Mouse (Mus musculus) yolk sac, embryonic 10.5 days (tissue): ENCODE data around the gene Arl15.
A peak's percentile ranks its signal among the peaks of the same experiment; 100 is the strongest.
"Not testable (repeated sequence)": the region's sequence is repeated elsewhere in the genome, so short reads cannot be mapped to it uniquely, and the experiment has no call there.

ENCODE experiments used
- DNase-seq: peaks from one replicate; pipeline ENCODE4 v3.0.0-alpha.2; 2017; ENCODE audit warnings: low spot score

Gene Arl15

DNA sequence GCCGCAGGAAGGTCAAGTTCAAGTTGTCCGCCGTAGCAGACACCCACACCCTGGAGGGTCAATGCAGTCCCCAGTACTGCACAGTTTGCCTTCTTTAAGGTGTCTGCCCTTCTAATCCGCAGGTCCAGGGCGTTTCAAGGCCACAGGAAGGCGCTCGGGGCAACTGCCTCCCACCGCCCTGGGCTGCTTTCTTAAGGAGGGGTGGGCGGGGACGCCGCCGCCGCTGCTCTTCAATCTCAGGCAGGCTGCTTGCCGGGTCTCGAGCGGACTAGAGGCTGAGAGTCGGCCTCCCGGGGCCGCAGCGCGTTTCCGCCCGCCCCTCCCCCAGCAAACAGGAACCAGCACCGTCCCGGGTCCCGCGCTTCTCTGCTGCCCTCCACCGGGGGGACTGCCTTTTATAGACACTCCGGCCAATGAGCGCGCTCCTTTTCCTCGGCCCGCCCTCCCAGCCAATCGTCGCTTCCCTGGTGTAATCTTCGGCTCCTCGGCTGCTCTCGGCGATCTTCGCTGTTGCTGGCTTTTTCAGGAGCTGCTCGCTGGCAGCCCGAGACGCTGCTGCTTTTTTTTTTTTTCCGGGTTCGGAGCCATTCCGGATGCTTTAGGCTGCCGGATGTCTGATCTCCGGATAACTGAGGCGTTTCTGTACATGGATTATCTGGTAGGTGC lies at the start of gene Arl15:
TSS of gene Arl15 (plus strand) at position 467 of the 666 bp plus-strand sequence.
- DNase-seq: peak; percentile 99

DNA sequence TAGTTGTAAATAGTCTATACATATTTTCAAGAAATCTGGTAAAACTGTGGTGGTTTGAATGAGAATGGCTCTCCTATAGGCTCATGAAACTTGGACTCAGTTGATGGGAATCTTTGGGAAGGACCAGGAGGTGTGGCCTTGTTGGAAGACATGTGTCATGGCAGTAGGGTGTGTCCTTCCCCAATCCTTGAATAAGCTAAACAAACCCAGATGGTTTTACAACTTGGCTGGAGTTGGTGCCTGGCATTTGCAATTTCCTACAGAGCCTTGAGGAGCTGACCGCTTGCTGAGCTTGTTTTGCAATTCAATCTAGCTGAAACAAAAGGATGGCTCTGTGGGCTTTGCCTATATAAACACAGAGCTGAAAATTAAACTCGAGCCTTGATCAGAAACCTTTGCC lies 49.0 kb upstream of the Arl15 start:
- DNase-seq: no peak

DNA sequence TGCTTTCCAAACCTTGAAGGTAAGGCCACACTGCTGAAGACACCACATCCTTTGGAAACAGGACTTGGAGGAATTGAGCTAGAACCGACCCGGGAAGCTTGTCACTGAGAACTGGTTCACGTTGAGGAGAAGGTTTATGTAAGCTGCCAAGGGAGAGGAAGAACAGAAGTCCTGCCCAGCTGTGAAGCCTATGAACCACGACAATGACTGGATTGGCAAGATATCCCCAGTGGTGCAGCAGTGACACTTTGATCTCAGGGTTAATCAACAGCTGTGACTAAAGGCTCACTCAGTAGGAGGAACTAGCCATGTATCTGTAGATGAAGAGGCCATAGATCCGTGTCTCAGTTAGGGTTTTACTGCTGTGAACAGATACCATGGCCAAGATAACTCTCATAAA lies 43.5 kb upstream of the Arl15 start:
- no peak for DNase-seq

- peak; percentile 60 for DNase-seq
Observed at GRCm38 (mm10) chr13:113754731-113755689, 39.3 kb upstream of the Arl15 start.

DNA sequence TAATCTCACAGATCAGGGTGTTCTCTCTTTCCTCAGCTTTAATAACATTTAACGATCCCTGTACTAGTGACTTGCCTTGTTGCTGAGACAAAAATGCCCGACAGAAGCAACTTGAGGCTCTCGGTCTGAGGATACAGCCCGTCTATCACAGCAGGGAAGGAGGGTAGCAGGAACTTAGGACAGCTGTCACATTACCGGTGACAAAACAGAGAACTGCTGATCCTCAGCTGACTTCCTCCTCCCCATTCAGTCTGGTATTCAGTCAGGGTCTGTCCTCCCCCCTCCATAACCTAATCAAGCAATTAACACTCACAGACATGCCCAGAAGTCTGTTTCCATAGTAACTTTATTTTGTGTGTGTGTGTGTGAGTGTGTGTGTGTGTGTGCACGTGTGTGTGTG lies 38.5 kb upstream of the Arl15 start:
- peak; percentile 23 for DNase-seq

GRCm38 (mm10) chr13:113761717-113762116 lies 32.6 kb upstream of the Arl15 start:
- no peak for DNase-seq

GRCm38 (mm10) chr13:113762766-113763516 lies 31.4 kb upstream of the Arl15 start:
- peak; percentile 21 for DNase-seq

- no peak for DNase-seq
Observed at GRCm38 (mm10) chr13:113765411-113765810, 28.9 kb upstream of the Arl15 start.

GRCm38 (mm10) chr13:113769829-113770228 lies 24.5 kb upstream of the Arl15 start:
- DNase-seq: no peak

DNA sequence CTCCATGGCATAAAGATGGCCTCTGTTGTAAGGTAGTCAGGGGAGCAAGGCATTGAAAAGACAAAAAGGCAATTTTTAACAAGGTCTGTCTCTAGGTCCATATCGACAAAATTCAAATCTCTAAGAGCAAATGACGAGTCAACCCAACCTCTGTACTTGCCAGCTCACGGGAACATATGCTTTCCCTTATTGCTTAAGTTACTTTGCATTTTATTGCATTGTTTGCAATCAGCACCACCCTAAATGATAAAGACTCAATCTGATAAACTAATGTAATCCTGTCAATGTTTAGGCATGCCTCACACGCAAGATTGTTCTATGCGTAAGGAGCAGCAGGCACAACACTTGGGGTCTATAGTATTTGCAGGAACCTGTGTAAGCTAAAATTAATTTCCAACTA lies 24.0 kb upstream of the Arl15 start:
- DNase-seq: no peak

- no peak for DNase-seq
Observed at GRCm38 (mm10) chr13:113771340-113771739, 23.0 kb upstream of the Arl15 start.

DNA sequence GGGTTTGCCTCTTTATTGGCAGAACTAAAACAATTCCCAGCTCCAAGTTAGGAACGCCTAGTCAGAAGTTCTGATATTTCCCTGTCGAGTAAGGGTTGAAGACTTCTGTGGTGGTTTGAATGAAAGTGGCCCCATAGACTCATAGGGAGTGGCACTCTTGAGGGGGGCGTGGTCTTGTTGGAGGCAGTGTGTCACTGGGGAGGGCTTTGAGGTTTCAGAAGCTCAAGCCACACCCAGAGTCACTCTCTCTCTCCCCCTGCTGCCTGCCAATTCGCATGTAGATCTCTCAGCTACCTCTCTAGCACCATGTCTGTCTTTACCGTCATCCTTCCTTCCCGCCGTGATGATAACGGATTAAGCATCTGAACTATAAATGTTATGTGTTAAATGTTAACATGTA lies 19.5 kb upstream of the Arl15 start:
- no peak for DNase-seq

DNA sequence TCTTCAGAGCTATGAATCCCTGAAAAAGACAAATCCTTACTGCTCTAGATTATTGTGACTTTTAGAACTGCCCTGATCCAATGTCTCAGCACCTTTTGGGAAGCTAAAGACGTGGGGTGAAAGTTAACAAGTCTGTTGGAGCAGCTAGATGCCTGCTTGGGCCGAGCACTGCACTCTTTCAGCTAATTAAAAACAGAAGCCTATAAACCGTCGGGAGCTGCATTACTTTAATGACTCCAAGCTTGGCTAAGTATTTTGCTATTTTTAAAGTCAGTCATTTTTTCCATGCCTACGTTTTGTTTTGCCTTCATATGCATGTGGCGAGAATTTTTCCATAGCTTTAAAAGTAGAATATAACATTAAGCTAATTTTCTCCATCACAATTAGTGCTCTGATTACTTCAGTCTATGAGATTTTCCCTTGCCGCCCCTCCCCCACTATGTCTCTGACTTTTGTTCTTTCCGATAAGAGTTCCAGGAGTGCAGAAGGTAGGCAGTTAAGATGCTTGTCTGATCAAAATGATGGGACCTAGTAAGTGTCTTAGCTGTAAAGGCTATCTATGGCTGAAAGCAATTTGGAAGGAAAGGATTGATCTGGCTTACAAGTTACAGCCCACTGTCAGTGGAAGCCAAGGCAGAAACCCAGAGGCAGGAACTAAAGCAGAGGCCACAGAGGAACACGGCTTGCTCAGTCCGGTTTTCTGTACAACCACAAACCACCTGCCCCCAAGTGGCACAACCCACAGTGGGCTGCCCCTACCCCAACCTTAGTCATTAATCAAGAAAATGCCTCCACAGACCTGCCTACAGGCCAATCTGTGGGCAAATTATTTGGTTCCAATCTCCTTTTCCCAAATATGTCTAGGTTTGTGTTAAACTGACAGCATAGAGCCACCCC lies 18.8 kb upstream of the Arl15 start:
- DNase-seq: no peak

- no peak for DNase-seq
Observed at GRCm38 (mm10) chr13:113785803-113786202, 8.5 kb upstream of the Arl15 start.

DNA sequence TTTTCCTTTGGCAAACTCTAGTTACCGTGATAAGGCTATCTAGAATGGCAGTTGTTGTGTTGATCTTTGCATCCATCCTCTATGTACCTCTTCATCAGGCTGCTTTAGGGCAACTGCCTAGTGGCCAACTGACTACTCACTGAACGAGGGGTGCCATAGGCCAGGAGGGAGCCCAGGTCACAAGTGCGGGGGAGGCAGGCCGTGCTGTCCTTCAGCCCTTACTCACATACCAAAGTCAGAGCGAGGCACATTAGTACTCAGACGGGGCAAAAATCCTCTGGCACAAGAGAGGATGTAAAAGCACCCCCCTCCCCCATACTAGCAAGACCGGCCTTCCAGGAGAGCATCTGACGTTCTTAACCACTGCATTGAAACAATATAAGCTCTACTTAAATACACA lies 7.2 kb upstream of the Arl15 start:
- DNase-seq: no peak

DNA sequence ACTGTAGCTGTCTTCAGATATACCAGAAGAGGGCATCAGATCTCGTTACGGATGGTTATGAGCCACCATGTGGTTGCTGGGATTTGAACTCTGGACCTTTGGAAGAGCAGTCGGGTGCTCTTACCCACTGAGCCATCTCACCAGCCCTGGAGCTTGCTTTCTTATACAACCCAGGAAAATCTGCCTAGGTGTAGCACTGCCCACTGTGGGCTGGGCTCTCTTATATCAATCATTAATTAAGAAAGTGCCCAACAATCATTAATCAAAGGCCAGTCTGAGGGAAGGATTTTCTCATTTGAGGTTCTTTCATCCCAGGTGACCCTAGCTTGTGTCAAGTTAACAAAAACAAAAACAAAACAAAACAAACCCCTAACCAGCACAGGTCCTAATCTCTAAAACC lies 4.3 kb upstream of the Arl15 start:
- DNase-seq: not testable (repeated sequence)

- no peak for DNase-seq
Observed at GRCm38 (mm10) chr13:113793637-113794036, 668 bp upstream of the Arl15 start.

DNA sequence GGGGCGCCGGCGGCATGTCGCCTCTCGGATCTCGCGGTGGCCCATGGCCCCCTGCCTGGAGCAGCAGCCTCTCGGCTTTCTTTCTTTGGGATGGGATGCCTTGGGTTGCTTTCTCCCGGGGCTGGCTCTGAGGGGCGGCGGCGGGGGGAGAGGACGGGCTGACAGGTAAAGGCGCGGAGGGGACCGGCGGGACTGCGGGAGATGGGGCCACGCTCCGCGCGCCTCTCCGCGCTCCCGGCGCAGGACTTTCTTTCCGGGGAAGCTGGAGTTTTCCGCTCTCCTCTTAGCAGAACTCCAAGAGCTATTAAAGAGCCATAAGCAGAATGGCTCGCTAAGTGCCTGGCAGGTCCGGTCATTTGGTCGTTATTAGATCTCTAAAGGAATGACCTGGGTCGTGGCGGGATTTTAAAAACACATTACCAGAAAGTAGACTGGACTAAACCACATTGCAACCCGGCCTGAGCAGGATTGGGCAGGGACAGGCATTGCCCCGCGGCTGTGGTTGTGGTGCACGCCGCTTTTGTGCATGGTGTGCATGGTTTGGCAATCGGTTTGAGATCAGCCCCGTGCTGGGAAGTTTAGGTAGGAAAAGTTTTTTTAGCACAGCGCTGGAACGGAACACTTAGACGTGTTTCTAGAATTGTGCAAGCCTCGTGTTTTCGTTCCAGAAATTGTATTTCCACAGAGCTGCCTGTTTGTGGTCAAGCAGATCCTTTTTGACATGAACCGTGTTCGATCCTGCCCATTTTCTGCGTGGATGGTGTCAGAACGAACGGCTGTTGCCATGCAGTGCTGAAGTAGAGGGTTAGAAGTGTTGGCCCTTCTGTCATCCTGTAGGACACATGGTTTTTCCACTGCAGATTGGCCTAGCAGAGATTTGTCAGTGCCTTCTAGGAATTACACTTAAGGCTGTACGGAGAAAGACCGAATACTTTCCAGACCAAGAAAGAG lies 675 bp downstream of the Arl15 start:
- DNase-seq: peak; percentile 55

DNA sequence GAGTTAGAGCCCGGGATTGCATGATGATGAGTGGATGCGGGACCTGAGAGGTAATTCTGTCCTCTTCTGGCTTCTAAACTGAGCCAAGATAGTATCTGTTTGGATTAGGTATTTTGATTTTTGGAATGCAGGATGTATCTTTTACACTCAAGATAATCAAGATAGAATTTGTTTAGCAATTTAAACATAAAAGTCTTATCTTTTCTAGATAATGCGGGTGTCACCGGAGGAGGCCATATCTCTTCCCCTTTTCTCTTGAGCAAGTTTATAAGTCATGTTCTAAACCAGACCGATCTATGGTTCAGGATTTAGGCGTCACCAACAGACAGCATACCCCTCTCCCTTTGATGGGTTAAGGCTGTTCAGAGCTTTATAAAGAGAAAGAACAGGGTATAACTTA lies 3.1 kb downstream of the Arl15 start:
- DNase-seq: no peak

DNA sequence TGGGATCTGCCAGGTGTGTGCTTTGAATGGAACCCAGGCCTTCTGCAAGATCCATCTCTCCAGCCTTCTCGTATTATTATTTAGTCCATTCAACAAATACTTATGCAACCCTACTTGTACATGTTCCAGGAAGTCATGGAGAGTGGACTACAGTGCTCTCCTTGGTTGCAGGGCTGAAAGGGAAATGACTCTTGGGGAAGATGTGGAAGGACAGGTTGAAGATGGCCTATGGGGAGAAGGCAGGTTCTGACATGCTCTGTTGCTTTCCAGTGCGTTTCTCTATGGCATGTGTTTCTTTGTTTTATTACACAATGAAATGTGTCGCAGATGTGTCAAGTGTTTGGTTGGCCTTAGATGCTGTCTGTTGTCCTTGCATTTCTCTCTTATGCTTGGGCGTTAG lies 5.1 kb downstream of the Arl15 start:
- no peak for DNase-seq
